Mouse (Mus musculus) ES-E14 (cell line): ENCODE data around the gene Xaf1. TPM values are rescaled to one million over a fixed set of nuclear protein-coding genes. Genes with fewer than 3 reads are reported as not detected.

Experiments
- DNase-seq: peaks from one replicate; pipeline ENCODE4 v3.0.0-alpha.2; 2013; ENCODE audit warnings: low read depth, low spot score
- H3K27ac ChIP-seq: 2 replicates; pipeline ENCODE4 v1.5.1; 2012; ENCODE audit warnings: low read depth, mild to moderate bottlenecking, low read length, moderate library complexity, mixed read lengths; ENCODE audit not compliant: poor library complexity, insufficient read depth, severe bottlenecking
- H3K36me3 ChIP-seq: 2 replicates; pipeline ENCODE4 v1.6.1; 2012; ENCODE audit warnings: mild to moderate bottlenecking, low read length, moderate library complexity, mixed read lengths; ENCODE audit not compliant: control insufficient read depth, poor library complexity, insufficient read depth, severe bottlenecking
- H3K4me1 ChIP-seq, 2 experiments: fragments of 150-350 bp in 1 of 2; sonication (generic) in 1 of 2; 2 replicates each; pipeline ENCODE4 v1.6.1; 2012; ENCODE audit warnings: low read length in 2 of 2, mild to moderate bottlenecking in 1 of 2, mixed read lengths in 1 of 2; ENCODE audit not compliant: control insufficient read depth in 2 of 2, insufficient read depth in 2 of 2, poor library complexity in 1 of 2
- H3K4me3 ChIP-seq, 2 experiments: fragments of 150-350 bp in 1 of 2; sonication (generic) in 1 of 2; 2 replicates each; pipeline ENCODE4 v1.5.1; 2012; ENCODE audit warnings: low read length in 2 of 2, low read depth in 1 of 2, mild to moderate bottlenecking in 1 of 2, mixed read lengths in 1 of 2; ENCODE audit not compliant: insufficient read depth in 1 of 2, poor library complexity in 1 of 2, severe bottlenecking in 1 of 2
- H3K9ac ChIP-seq: 2 replicates; pipeline ENCODE4 v1.6.1; 2012; ENCODE audit warnings: low read depth, mild to moderate bottlenecking, low read length, mixed read lengths; ENCODE audit not compliant: poor library complexity, insufficient read depth, severe bottlenecking
- H3K9me3 ChIP-seq: fragments of 150-350 bp; sonication (generic); 2 replicates; pipeline ENCODE4 v1.6.1; 2012; ENCODE audit warnings: low read depth, mild to moderate bottlenecking, low read length; ENCODE audit not compliant: control insufficient read depth, insufficient read depth
- CHD2 ChIP-seq: IDR thresholded peaks from 2 replicates; pipeline ENCODE4 v1.6.1; 2014; ENCODE audit warnings: mild to moderate bottlenecking, low read depth, low read length, inconsistent platforms
- HCFC1 ChIP-seq: IDR thresholded peaks from 2 replicates; pipeline ENCODE4 v1.6.1; 2012; ENCODE audit warnings: low read length, inconsistent platforms, borderline replicate concordance; ENCODE audit not compliant: insufficient read depth
- MAFK ChIP-seq: IDR thresholded peaks from 2 replicates; pipeline ENCODE4 v1.6.1; 2014; ENCODE audit warnings: mild to moderate bottlenecking, low read depth, low read length, inconsistent platforms; ENCODE audit not compliant: insufficient read depth
- ZC3H11A ChIP-seq: IDR thresholded peaks from 2 replicates; pipeline ENCODE4 v1.6.1; 2012; ENCODE audit warnings: low read depth, mild to moderate bottlenecking, inconsistent platforms, low read length, borderline replicate concordance
- ZNF384 ChIP-seq: IDR thresholded peaks from 2 replicates; pipeline ENCODE4 v1.6.1; 2012; ENCODE audit warnings: low read depth, low read length, inconsistent platforms
- in situ Hi-C, 2 experiments: fragments of 600-800 bp; cut with MboI; formaldehyde crosslinking; loops; one replicate each; pipeline ENCODE4 v1.15.1; 2025; ENCODE audit warnings: low sequenced_read_pairs in 2 of 2, inconsistent platforms in 1 of 2; ENCODE audit not compliant: unreplicated experiment in 2 of 2
- total RNA-seq: library from RNA; depleted of rRNA; stranded (reverse); fragments of 300-350 nt; gene quantifications from 2 replicates; pipeline ENCODE4 v1.2.3, GENCODE M21; 2012

Xaf1 gene
- total RNA-seq, 1 experiment = 7.5 TPM

GRCm38 (mm10) chr11:72344486-72344885, 43.1 kb downstream of the Xaf1 start:
- in situ Hi-C loops = loop anchor here in 1 of 2 experiments (10.0 kb wide), 1 partner anchor 220 kb away; no protein-coding TSS in a partner anchor
- DNase-seq = no peak
- Histone ChIP-seq H3K27ac (no peak overlapping the region), H3K4me1 (peaks cover 2 to 11% of the 10 kb centered on the region in 2 experiments; a peak in 1 of 4 replicates), H3K9me3 (no peaks in the 10 kb centered on the region), H3K4me3 (no peak overlapping the region), H3K36me3 (no peaks in the 10 kb centered on the region), H3K9ac (peak overlapping the region; percentile 50; the same call in 1 of the 2 replicates)
- TF ChIP-seq ZNF384 (no peak), MAFK (no peak), ZC3H11A (no peak), CHD2 (no peak), HCFC1 (no peak)

DNA sequence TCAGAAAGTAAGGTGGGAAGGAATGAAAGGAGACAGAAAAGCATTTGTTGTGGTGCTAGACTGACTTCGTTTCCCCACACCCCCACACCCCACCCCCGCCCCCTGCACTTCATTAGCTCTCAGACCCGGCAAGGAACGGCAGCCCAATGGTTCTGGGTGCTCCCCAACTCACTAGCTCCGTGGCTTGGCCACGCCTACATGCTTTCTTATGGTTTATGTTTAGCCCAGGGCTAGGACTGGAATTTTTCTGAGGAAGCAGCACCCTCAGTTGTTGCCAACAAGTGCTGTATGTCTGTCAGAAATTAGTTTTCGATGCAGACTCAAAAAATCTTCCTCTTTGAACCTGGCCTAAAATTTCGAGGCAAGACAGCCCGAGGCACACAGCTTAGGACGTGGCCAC, 47.1 kb downstream of the Xaf1 start:
- H3K4me1 ChIP-seq = peaks cover 4 to 8% of the 10 kb centered on the region in 2 experiments; a peak in 1 of 4 replicates
- no peak for DNase-seq
- no peak overlapping the region for H3K4me3 ChIP-seq
- no peak for TF ChIP-seq ZC3H11A
- TF ChIP-seq MAFK = no peak
- H3K27ac ChIP-seq = no peak overlapping the region
- no peaks in the 10 kb centered on the region for H3K9me3 ChIP-seq
- peaks cover 3% of the 10 kb centered on the region; the same call in 1 of the 2 replicates for H3K36me3 ChIP-seq
- in situ Hi-C loops = loop anchor here in 1 of 2 experiments (10.0 kb wide), 1 partner anchor 216 kb away; no protein-coding TSS in a partner anchor
- no peak overlapping the region for H3K9ac ChIP-seq

GRCm38 (mm10) chr11:72349016-72349415, 47.6 kb downstream of the Xaf1 start:
- Histone ChIP-seq H3K9ac (no peak overlapping the region), H3K4me3 (no peak overlapping the region), H3K36me3 (peaks cover 3% of the 10 kb centered on the region; the same call in 1 of the 2 replicates), H3K4me1 (peaks cover 4 to 8% of the 10 kb centered on the region in 2 experiments; a peak in 1 of 4 replicates), H3K27ac (no peak overlapping the region), H3K9me3 (no peaks in the 10 kb centered on the region)
- no peak for DNase-seq
- TF ChIP-seq CHD2 (no peak), HCFC1 (no peak), MAFK (no peak), ZNF384 (no peak), ZC3H11A (no peak)
- in situ Hi-C loops = loop anchor here in 1 of 2 experiments (10.0 kb wide), 1 partner anchor 216 kb away; no protein-coding TSS in a partner anchor

DNA sequence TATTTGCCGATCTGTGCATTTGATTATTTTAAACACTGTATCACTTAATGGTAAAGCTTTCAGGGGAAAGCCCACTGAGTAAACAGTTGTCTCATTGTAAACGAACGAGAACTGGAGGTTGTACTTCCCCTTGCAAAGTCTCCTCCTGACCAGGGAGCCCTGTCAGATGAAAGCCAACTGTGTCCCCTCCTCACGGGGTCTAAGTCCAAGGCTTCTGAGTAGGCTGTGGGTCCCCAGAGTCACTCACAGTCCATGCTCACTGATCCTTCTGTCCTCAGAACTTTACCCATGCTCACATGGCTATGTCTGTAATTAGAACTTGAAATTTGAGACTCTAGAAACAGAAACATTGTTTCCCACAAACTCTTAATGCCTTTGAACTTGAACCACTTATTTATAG, 48.2 kb downstream of the Xaf1 start:
- TF ChIP-seq ZC3H11A (no peak), ZNF384 (no peak), CHD2 (no peak), MAFK (no peak), HCFC1 (no peak)
- peaks cover 4% of the 10 kb centered on the region; the same call in 1 of the 2 replicates for H3K36me3 ChIP-seq
- no peak overlapping the region for H3K4me3 ChIP-seq
- no peak overlapping the region for H3K9ac ChIP-seq
- H3K4me1 ChIP-seq = peaks cover 4 to 8% of the 10 kb centered on the region in 2 experiments; a peak in 1 of 4 replicates
- no peaks in the 10 kb centered on the region for H3K9me3 ChIP-seq
- no peak for DNase-seq
- in situ Hi-C loops = loop anchor here (5.0 to 10.0 kb wide), 3 partner anchors 78 to 215 kb away; no protein-coding TSS in a partner anchor
- no peak overlapping the region for H3K27ac ChIP-seq

DNA sequence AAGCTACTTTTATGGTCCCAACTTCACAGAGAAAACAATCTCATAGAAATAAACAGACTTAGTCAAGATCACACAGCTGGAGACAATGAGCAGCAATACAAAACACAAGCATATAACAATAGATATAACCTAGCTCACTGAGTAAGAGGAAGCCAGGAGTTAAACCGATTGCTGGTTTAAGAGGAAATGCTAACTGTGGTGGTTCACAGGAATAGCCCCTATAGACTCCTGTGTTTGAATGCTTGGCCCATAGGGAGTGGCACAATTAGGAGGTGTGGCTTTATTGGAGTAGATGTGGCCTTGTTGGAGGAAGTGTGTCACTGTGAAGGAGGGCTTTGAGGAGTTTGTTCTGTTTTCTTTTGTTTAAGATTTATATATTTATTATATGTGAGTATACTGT, 50.8 kb downstream of the Xaf1 start:
- Histone ChIP-seq H3K36me3 (peaks cover 6% of the 10 kb centered on the region; the same call in 1 of the 2 replicates), H3K27ac (no peak overlapping the region)
- in situ Hi-C loops = loop anchor here (5.0 kb wide), 2 partner anchors 75 to 80 kb away; no protein-coding TSS in a partner anchor

More for the DNA sequence above, 50.8 kb downstream of the Xaf1 start:
- Histone ChIP-seq H3K4me1 (peaks cover 7 to 14% of the 10 kb centered on the region in 2 experiments; a peak in 3 of 4 replicates), H3K9ac (no peak overlapping the region), H3K4me3 (no peak overlapping the region), H3K9me3 (no peaks in the 10 kb centered on the region)
- TF ChIP-seq HCFC1 (no peak), CHD2 (no peak), ZNF384 (no peak), MAFK (no peak), ZC3H11A (no peak)
- no peak for DNase-seq
